ENCODE assay signal across 9 mouse cellular contexts in the genomic region with DNA sequence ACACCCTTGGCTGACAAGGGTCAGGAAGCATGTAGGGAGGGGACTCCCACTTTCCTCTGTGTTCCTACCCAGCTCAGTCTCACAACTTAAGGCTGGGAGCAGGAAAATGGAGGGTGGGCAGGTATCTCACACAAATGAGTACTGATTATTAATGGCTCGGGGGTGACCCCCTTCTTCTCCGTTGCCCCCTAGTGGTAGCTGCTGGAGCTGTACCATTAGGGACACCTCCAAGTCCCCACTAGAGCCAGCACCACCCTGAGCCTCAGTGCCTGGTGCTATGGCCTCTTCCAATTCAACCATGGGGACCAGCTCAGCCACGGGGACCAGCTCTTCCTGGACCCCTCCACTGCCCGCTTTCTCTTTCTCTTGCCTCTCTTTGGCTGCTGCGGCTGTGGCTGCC. TPM values are rescaled to one million over a fixed set of nuclear protein-coding genes. Genes with fewer than 3 reads are reported as not detected.
DNase-seq lines count a peak whose midpoint lies in the region; ATAC-seq and TF ChIP-seq lines count a peak whose summit lies in the region.
"Had no signal": no experiment of that assay in that cellular context is flagged by ENCODE, and none has a peak within 500 bp of the region (broad histone marks: within the 10 kb centered on the region; RNA-seq: fewer than 3 reads in every experiment).

No protein-coding gene starts in this region.

- peaks cover 33% of the 10 kb centered on the region for H3K4me1 ChIP-seq in kidney, embryonic 15.5 days
- no peaks in the 10 kb centered on the region for H3K4me1 ChIP-seq in forebrain, embryonic 15.5 days
- no peaks in the 10 kb centered on the region for H3K4me1 ChIP-seq in lung, postnatal 0 days (ENCODE audit: insufficient read depth, low read depth, low read length)

- peaks cover 63% of the 10 kb centered on the region for H3K36me3 ChIP-seq in kidney, embryonic 15.5 days
- peaks cover 53% of the 10 kb centered on the region for H3K36me3 ChIP-seq in forebrain, embryonic 15.5 days
- peaks cover 18% of the 10 kb centered on the region for H3K36me3 ChIP-seq in lung, postnatal 0 days (ENCODE audit: insufficient read depth, low read length)

- TF ChIP-seq CTCF in lung, postnatal 0 days (IDR thresholded peaks at IDR 0.05): peak; percentile 74

- H3K27me3 ChIP-seq in kidney, embryonic 15.5 days: no peaks in the 10 kb centered on the region
- no peaks in the 10 kb centered on the region for H3K27me3 ChIP-seq in forebrain, embryonic 15.5 days
- no peaks in the 10 kb centered on the region for H3K27me3 ChIP-seq in lung, postnatal 0 days (replicated peaks; ENCODE audit: insufficient read depth, low read length)
- H3K27me3 ChIP-seq: liver, embryonic 15.5 days had no signal

- no peaks in the 10 kb centered on the region for H3K9me3 ChIP-seq in kidney, embryonic 15.5 days (replicated peaks)
- H3K9me3 ChIP-seq in forebrain, embryonic 15.5 days: no peaks in the 10 kb centered on the region
- H3K9me3 ChIP-seq in lung, postnatal 0 days (ENCODE audit: low read length): no peaks in the 10 kb centered on the region
- H3K9me3 ChIP-seq: liver, embryonic 15.5 days had no signal

- no peak overlapping the region for H3K4me2 ChIP-seq in kidney, embryonic 15.5 days
- H3K4me2 ChIP-seq in forebrain, embryonic 15.5 days (replicated peaks): no peak overlapping the region
- H3K4me2 ChIP-seq in lung, postnatal 0 days (replicated peaks; ENCODE audit: low read depth, low read length): no peak overlapping the region
- H3K4me2 ChIP-seq: liver, embryonic 15.5 days had no signal

- peak; percentile 44 for DNase-seq in kidney, adult 18-20 months
- DNase-seq in CD8-positive naive resting alpha-beta T cell, adult 2 months (ENCODE audit: low read depth in 2 of 2, low spot score in 2 of 2): peak; percentile 46 to 56
- peak; percentile 48 for DNase-seq in T-cell, adult 2 months (ENCODE audit: low spot score)
- peak; percentile 44 for DNase-seq in lung, postnatal 0 days (ENCODE audit: low spot score)
- peak; percentile 60 to 67 for DNase-seq in spleen, postnatal 36 days (ENCODE audit: low spot score in 2 of 2)
- no peak for DNase-seq in layer of hippocampus, adult 9-10 months (ENCODE audit: low spot score)

- 71% methylated on average over 5 of the region's 5 CpGs for WGBS in kidney, embryonic 15.5 days
- WGBS in forebrain, embryonic 15.5 days: 69% methylated on average over 5 of the region's 5 CpGs
- WGBS in lung, postnatal 0 days: 55% methylated on average over 5 of the region's 5 CpGs

- no peak overlapping the region for H3K9ac ChIP-seq in kidney, embryonic 15.5 days
- no peak overlapping the region for H3K9ac ChIP-seq in forebrain, embryonic 15.5 days (replicated peaks)
- no peak overlapping the region for H3K9ac ChIP-seq in lung, postnatal 0 days (replicated peaks; ENCODE audit: low read depth)
- H3K9ac ChIP-seq: liver, embryonic 15.5 days had no signal

- H3K27ac ChIP-seq in kidney, embryonic 15.5 days: no peak overlapping the region
- H3K27ac ChIP-seq in forebrain, embryonic 15.5 days (replicated peaks): no peak overlapping the region
- H3K27ac ChIP-seq in lung, postnatal 0 days (ENCODE audit: low read length): no peak overlapping the region
- H3K27ac ChIP-seq: liver, embryonic 15.5 days had no signal

- ATAC-seq in kidney, embryonic 15.5 days (replicated peaks; ENCODE audit: low FRiP score): no peak
- 0 out of 2 replicates have a peak, but pooled peaks have one; percentile 51 for ATAC-seq in forebrain, embryonic 15.5 days (replicated peaks)
- no peak for ATAC-seq in lung, postnatal 0 days

- H3K4me3 ChIP-seq in kidney, embryonic 15.5 days (replicated peaks): no peak overlapping the region
- no peak overlapping the region for H3K4me3 ChIP-seq in forebrain, embryonic 15.5 days
- no peak overlapping the region for H3K4me3 ChIP-seq in lung, postnatal 0 days (ENCODE audit: low read depth, low read length)
- H3K4me3 ChIP-seq: liver, embryonic 15.5 days had no signal

- no peak for TF ChIP-seq EP300 in lung, postnatal 0 days (IDR thresholded peaks at IDR 0.05)

RNA-seq across cellular contexts. Expression of a gene that starts 4.4 kb away (rescaled TPM):
- 13.4 and 25.1 TPM in 2 replicates for polyA plus RNA-seq in kidney, embryonic 15.5 days (2015; fragmentation: Nextera tagmentation; extraction: Ambion mirVana)
- 0.20 and 0.37 TPM in 2 replicates for polyA plus RNA-seq in forebrain, embryonic 15.5 days (2015; fragmentation: Nextera tagmentation; extraction: Ambion mirVana)
- 0.14 and 0.29 TPM in 2 replicates for polyA plus RNA-seq in lung, postnatal 0 days (2015; fragmentation: Nextera tagmentation; extraction: Ambion mirVana)

RNA-seq across cellular contexts. Expression of a gene that starts 8.0 kb away (rescaled TPM):
- 52.7 and 56.0 TPM in 2 replicates for polyA plus RNA-seq in kidney, embryonic 15.5 days (2015; fragmentation: Nextera tagmentation; extraction: Ambion mirVana)
- 69.1 and 72.7 TPM in 2 replicates for polyA plus RNA-seq in forebrain, embryonic 15.5 days (2015; fragmentation: Nextera tagmentation; extraction: Ambion mirVana)
- 25.6 and 28.6 TPM in 2 replicates for polyA plus RNA-seq in lung, postnatal 0 days (2015; fragmentation: Nextera tagmentation; extraction: Ambion mirVana)

RNA-seq across cellular contexts. Expression of a gene that starts 19.9 kb away (rescaled TPM):
- 154 and 156 TPM in 2 replicates for polyA plus RNA-seq in kidney, embryonic 15.5 days (2015; fragmentation: Nextera tagmentation; extraction: Ambion mirVana)
- 127 and 130 TPM in 2 replicates for polyA plus RNA-seq in forebrain, embryonic 15.5 days (2015; fragmentation: Nextera tagmentation; extraction: Ambion mirVana)
- 47.3 and 49.7 TPM in 2 replicates for polyA plus RNA-seq in lung, postnatal 0 days (2015; fragmentation: Nextera tagmentation; extraction: Ambion mirVana)

RNA-seq across cellular contexts. Expression of a gene that starts 36.0 kb away (rescaled TPM):
- polyA plus RNA-seq in kidney, embryonic 15.5 days (2015; fragmentation: Nextera tagmentation; extraction: Ambion mirVana): 49.3 and 51.7 TPM in 2 replicates
- polyA plus RNA-seq in forebrain, embryonic 15.5 days (2015; fragmentation: Nextera tagmentation; extraction: Ambion mirVana): 65.2 and 69.0 TPM in 2 replicates
- 22.1 and 24.5 TPM in 2 replicates for polyA plus RNA-seq in lung, postnatal 0 days (2015; fragmentation: Nextera tagmentation; extraction: Ambion mirVana)

RNA-seq across cellular contexts. Expression of a gene that starts 38.7 kb away (rescaled TPM):
- 34.5 and 35.7 TPM in 2 replicates for polyA plus RNA-seq in kidney, embryonic 15.5 days (2015; fragmentation: Nextera tagmentation; extraction: Ambion mirVana)
- polyA plus RNA-seq in forebrain, embryonic 15.5 days (2015; fragmentation: Nextera tagmentation; extraction: Ambion mirVana): 23.6 and 26.9 TPM in 2 replicates
- 27.3 and 28.3 TPM in 2 replicates for polyA plus RNA-seq in lung, postnatal 0 days (2015; fragmentation: Nextera tagmentation; extraction: Ambion mirVana)

Comparison
In these comparisons a context has a peak if more than half of its experiments do, and no peak if none do; other contexts are left out.
1. RNA of a gene that starts 4.4 kb away (polyA plus RNA-seq): 13.4 to 25.1 TPM in kidney, embryonic 15.5 days; 0.20 to 0.37 TPM in forebrain, embryonic 15.5 days and 0.14 to 0.29 TPM in lung, postnatal 0 days; every median in the first group is over 10 times any median in the second.